Mouse (Mus musculus) cortical plate, adult 2 months (tissue): Measurements from ENCODE around the gene Vkorc1.

ENCODE experiments used
- CTCF ChIP-seq: fragments of 200-500 bp; IDR thresholded peaks from 2 replicates; pipeline ENCODE4 v1.5.1; 2011; ENCODE audit warnings: mild to moderate bottlenecking, control low read depth, low read length; ENCODE audit not compliant: insufficient read depth; ENCODE audit errors: extremely low read depth
- POLR2A ChIP-seq: fragments of 200-500 bp; IDR thresholded peaks from 2 replicates; pipeline ENCODE4 v1.6.1; 2011; ENCODE audit warnings: mild to moderate bottlenecking, low read length, control low read depth; ENCODE audit not compliant: insufficient read depth; ENCODE audit errors: extremely low read depth

- TF ChIP-seq POLR2A (no peak), CTCF (no peak)
Measured at GRCm38 (mm10) chr7:127901772-127902171, 6.4 kb upstream of the Vkorc1 start.
